Mouse (Mus musculus): ENCODE measurements around the gene Adgrl3. TPM values are rescaled to one million over a fixed set of nuclear protein-coding genes. Genes with fewer than 3 reads are reported as not detected.

Adgrl3 gene
- polyA plus RNA-seq, 1 experiment from 2014 or later: 9.0 TPM

DNA sequence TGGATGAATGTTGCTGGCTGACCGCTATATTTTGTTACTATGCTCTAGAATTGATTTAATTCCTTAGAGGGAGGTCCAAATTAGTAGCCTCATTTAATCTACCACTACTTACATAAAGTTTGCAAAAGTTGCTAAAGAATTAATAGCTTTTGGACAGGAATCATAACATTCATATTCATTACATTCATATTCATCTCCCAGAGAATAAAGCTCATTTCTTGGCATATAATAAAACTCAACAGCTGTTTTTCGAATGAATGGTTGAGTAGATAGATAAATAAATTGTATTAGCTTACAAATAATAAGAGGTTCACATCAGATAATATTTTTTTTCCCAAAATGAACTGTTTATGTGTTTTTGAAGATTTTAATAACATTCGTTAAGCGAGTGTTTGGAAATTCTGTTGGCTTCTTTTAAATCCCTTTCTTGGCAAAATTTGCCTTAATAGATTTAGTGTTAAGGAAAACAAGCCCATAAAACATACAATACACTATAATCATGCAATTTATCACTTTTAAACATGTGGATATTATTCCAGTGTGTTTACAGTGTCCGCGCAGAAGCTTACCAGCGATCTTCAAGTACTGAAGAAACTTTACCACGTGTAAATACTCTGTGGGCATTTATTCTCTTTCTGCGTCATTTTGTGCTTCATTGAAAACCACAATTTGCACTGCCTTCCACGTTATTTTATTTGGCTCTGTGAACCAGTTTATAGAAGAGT, 350.4 kb downstream of the Adgrl3 start:
- Histone ChIP-seq H3K4me3 (no peak overlapping the region), H3K36me3 (no peaks in the 10 kb centered on the region), H3K27me3 (ENCODE audit: insufficient read depth, poor library complexity, severe bottlenecking) (no peaks in the 10 kb centered on the region), H3K9me3 (no peaks in the 10 kb centered on the region), H3K27ac (no peak overlapping the region), H3K4me1 (no peaks in the 10 kb centered on the region)
- 86% methylated on average over 10 of the region's 10 CpGs for WGBS
- DNase-seq (ENCODE audit: low spot score): no peak

- 83% methylated on average over 7 of the region's 7 CpGs for WGBS
- Histone ChIP-seq H3K4me3 (no peak overlapping the region), H3K4me1 (no peaks in the 10 kb centered on the region), H3K27ac (no peak overlapping the region), H3K9me3 (no peaks in the 10 kb centered on the region), H3K36me3 (no peaks in the 10 kb centered on the region), H3K27me3 (ENCODE audit: insufficient read depth, poor library complexity, severe bottlenecking) (no peaks in the 10 kb centered on the region)
- no peak for DNase-seq (ENCODE audit: low spot score)
Observed at GRCm38 (mm10) chr5:81375992-81376391, 356.1 kb downstream of the Adgrl3 start.

- no peak overlapping the region for H3K27ac ChIP-seq
- no peaks in the 10 kb centered on the region for H3K36me3 ChIP-seq
- DNase-seq (ENCODE audit: low spot score): no peak
- H3K4me3 ChIP-seq: no peak overlapping the region
- no peaks in the 10 kb centered on the region for H3K27me3 ChIP-seq (ENCODE audit: insufficient read depth, poor library complexity, severe bottlenecking)
- WGBS: 53% methylated on average over 1 of the region's 1 CpGs
- H3K4me1 ChIP-seq: no peaks in the 10 kb centered on the region
- no peaks in the 10 kb centered on the region for H3K9me3 ChIP-seq
Observed at GRCm38 (mm10) chr5:81405582-81406143, 385.7 kb downstream of the Adgrl3 start.

- WGBS: 62% methylated on average over 3 of the region's 3 CpGs
Observed at GRCm38 (mm10) chr5:81417326-81417725, 397.4 kb downstream of the Adgrl3 start.

GRCm38 (mm10) chr5:81427393-81427792, 407.5 kb downstream of the Adgrl3 start:
- DNase-seq (ENCODE audit: low spot score): no peak
- Histone ChIP-seq H3K4me3 (no peak overlapping the region), H3K9me3 (no peaks in the 10 kb centered on the region), H3K36me3 (no peaks in the 10 kb centered on the region), H3K4me1 (no peaks in the 10 kb centered on the region), H3K27me3 (ENCODE audit: insufficient read depth, poor library complexity, severe bottlenecking) (no peaks in the 10 kb centered on the region), H3K27ac (no peak overlapping the region)
- WGBS: 88% methylated on average over 5 of the region's 5 CpGs

More at GRCm38 (mm10) chr5:81417326-81417725, 397.4 kb downstream of the Adgrl3 start:
- Histone ChIP-seq H3K4me1 (no peaks in the 10 kb centered on the region), H3K4me3 (no peak overlapping the region), H3K27me3 (ENCODE audit: insufficient read depth, poor library complexity, severe bottlenecking) (no peaks in the 10 kb centered on the region), H3K27ac (no peak overlapping the region), H3K36me3 (no peaks in the 10 kb centered on the region), H3K9me3 (no peaks in the 10 kb centered on the region)
- DNase-seq (ENCODE audit: low spot score): no peak

DNA sequence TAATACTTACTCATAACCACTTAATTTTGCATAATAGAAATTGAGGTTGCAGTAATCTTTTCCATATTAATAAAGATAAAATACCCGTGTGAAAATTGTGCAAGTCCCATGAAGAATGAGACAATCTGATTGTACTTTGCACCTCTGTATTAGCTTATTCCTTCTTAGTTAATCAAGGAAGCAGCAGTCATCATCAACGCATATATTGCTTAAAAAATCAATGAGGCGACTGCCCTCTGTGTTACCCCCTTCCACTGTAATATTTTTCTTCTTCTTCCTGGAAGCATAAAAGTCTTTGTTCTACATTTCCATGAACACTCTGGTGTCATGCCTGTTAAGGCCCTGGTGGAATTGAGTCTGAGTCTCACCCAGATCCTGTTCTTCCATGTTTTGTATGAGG, 416.4 kb downstream of the Adgrl3 start:
- H3K27ac ChIP-seq: no peak overlapping the region
- H3K4me1 ChIP-seq: no peaks in the 10 kb centered on the region
- no peaks in the 10 kb centered on the region for H3K27me3 ChIP-seq (ENCODE audit: insufficient read depth, poor library complexity, severe bottlenecking)
- H3K9me3 ChIP-seq: no peaks in the 10 kb centered on the region
- no peak overlapping the region for H3K4me3 ChIP-seq
- no peak for DNase-seq (ENCODE audit: low spot score)
- WGBS: 89% methylated on average over 3 of the region's 3 CpGs
- H3K36me3 ChIP-seq: no peaks in the 10 kb centered on the region

DNA sequence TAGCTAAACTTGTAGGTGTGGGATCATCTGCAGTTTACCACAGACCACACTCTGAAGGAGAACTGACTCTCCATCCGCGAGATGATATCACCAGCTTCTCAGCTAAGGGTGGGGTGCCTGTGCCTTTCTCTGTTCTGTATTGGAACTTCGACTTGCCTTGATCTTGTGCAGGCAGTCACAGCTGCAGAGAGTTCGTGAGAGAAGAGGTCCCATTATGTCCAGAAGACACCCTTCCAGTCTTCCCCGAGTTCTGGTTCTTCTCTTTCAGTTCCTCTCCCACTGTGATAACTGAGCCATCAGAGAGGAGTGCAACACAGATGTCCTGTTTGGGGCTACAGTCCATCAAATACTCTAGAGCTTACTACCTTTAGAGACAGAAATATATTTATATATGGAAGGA, 422.2 kb downstream of the Adgrl3 start:
- Histone ChIP-seq H3K4me1 (no peaks in the 10 kb centered on the region), H3K9me3 (no peaks in the 10 kb centered on the region), H3K36me3 (no peaks in the 10 kb centered on the region), H3K27me3 (ENCODE audit: insufficient read depth, poor library complexity, severe bottlenecking) (no peaks in the 10 kb centered on the region), H3K4me3 (no peak overlapping the region), H3K27ac (no peak overlapping the region)
- 55% methylated on average over 5 of the region's 5 CpGs for WGBS
- DNase-seq (ENCODE audit: low spot score): no peak

DNA sequence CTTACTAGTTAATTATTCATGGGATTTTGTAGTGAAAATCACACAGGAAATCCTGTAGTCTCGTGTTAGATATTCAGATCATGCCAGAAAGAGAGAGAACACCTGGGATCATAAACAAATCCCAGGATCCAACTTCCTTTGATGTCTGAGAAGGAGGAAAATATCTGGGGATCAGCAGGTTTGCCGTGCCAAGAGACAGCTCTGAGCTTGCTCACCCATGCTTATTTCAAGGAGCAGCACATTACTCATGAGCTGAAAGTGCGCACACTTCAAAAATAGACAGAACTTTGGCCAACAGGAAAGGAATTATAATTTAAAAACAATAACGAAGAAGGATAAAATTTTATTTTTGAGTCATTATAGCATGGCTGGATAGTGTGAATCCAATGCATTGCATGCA, 446.0 kb downstream of the Adgrl3 start:
- Histone ChIP-seq H3K27ac (no peak overlapping the region), H3K27me3 (ENCODE audit: insufficient read depth, poor library complexity, severe bottlenecking) (no peaks in the 10 kb centered on the region), H3K4me1 (no peaks in the 10 kb centered on the region), H3K36me3 (no peaks in the 10 kb centered on the region), H3K9me3 (no peaks in the 10 kb centered on the region), H3K4me3 (no peak overlapping the region)
- DNase-seq (ENCODE audit: low spot score): no peak
- 76% methylated on average over 4 of the region's 4 CpGs for WGBS

DNA sequence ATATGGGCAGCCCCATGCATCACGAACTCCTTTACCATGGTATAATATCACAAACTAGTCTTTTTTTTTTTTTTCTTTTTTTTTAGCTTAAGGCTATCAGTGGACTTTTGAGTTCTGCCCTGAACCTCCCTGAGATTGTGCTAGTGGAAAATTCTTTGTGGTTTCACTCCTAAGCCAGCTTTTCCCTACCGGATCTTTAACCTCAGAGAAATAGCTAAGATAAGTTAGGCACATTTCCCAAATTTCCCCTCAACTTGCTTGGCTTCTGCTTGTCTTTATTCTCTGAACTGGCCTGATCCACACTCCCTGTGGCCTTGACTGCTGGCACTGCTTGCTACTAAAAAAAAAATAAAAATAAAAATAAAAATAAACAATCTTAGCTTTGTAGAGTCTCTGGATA, 454.7 kb downstream of the Adgrl3 start:
- no peaks in the 10 kb centered on the region for H3K36me3 ChIP-seq
- DNase-seq (ENCODE audit: low spot score): no peak
- H3K4me1 ChIP-seq: no peaks in the 10 kb centered on the region
- no peak overlapping the region for H3K4me3 ChIP-seq
- no peaks in the 10 kb centered on the region for H3K9me3 ChIP-seq
- WGBS: 64% methylated on average over 2 of the region's 2 CpGs
- H3K27ac ChIP-seq: no peak overlapping the region
- no peaks in the 10 kb centered on the region for H3K27me3 ChIP-seq (ENCODE audit: insufficient read depth, poor library complexity, severe bottlenecking)

- no peak overlapping the region for H3K27ac ChIP-seq
- no peaks in the 10 kb centered on the region for H3K27me3 ChIP-seq (ENCODE audit: insufficient read depth, poor library complexity, severe bottlenecking)
- 84% methylated on average over 3 of the region's 3 CpGs for WGBS
- H3K4me1 ChIP-seq: no peaks in the 10 kb centered on the region
- H3K9me3 ChIP-seq: no peaks in the 10 kb centered on the region
- no peaks in the 10 kb centered on the region for H3K36me3 ChIP-seq
- no peak for DNase-seq (ENCODE audit: low spot score)
- H3K4me3 ChIP-seq: no peak overlapping the region
Observed at GRCm38 (mm10) chr5:81475406-81475805, 455.5 kb downstream of the Adgrl3 start.

DNA sequence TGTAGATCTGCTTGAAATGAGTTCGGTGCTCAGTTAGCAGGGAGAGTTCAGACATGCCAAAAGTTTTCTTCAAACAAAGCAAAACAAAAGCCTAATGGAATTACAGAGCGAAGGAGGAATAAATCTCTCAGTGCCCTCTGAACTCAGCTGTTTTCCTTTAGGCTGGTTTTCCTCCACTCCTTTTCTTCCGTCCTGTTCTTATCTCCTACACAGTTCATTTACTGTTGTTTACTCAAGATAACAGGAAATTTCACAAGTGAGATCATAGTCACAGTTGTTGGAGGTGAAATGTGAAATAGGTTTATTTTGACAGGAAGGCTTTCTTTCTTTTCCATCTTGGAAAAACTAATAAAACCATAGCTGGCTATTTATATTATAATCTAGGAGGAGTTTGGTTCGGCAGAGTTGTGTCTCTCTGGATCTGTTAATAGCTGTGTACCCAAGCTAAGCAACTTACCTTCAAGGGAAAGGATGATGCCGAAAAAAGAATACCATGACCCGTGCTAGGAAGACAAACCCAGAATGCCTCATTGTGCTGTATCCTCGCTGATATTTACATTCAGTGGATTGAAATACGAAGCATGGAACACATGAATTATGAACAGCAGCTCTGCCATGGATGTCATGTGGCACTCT, 456.2 kb downstream of the Adgrl3 start:
- Histone ChIP-seq H3K27me3 (ENCODE audit: insufficient read depth, poor library complexity, severe bottlenecking) (no peaks in the 10 kb centered on the region), H3K27ac (no peak overlapping the region), H3K4me1 (no peaks in the 10 kb centered on the region), H3K9me3 (no peaks in the 10 kb centered on the region), H3K36me3 (no peaks in the 10 kb centered on the region), H3K4me3 (no peak overlapping the region)
- no peak for DNase-seq (ENCODE audit: low spot score)
- 38% methylated on average over 8 of the region's 8 CpGs for WGBS

- DNase-seq (ENCODE audit: low spot score): no peak
- Histone ChIP-seq H3K36me3 (no peaks in the 10 kb centered on the region), H3K27ac (no peak overlapping the region), H3K4me3 (no peak overlapping the region), H3K4me1 (no peaks in the 10 kb centered on the region), H3K27me3 (ENCODE audit: insufficient read depth, poor library complexity, severe bottlenecking) (no peaks in the 10 kb centered on the region), H3K9me3 (no peaks in the 10 kb centered on the region)
- WGBS: 82% methylated on average over 3 of the region's 3 CpGs
Observed at GRCm38 (mm10) chr5:81480911-81481310, 461.0 kb downstream of the Adgrl3 start.

GRCm38 (mm10) chr5:81483890-81484289, 464.0 kb downstream of the Adgrl3 start:
- DNase-seq (ENCODE audit: low spot score): no peak
- Histone ChIP-seq H3K4me3 (no peak overlapping the region), H3K27me3 (ENCODE audit: insufficient read depth, poor library complexity, severe bottlenecking) (no peaks in the 10 kb centered on the region), H3K4me1 (no peaks in the 10 kb centered on the region), H3K9me3 (no peaks in the 10 kb centered on the region), H3K36me3 (no peaks in the 10 kb centered on the region), H3K27ac (no peak overlapping the region)
- WGBS: 47% methylated on average over 3 of the region's 3 CpGs
